Mouse (Mus musculus) limb, embryonic 12.5 days (tissue): Measurements from ENCODE around the gene Il10. TPM values are rescaled to one million over a fixed set of nuclear protein-coding genes. Genes with fewer than 3 reads are reported as not detected.

Experiments
- ATAC-seq: fragments of 200-750 bp; cut with Nextera tagmentation; 2 replicates; pipeline ENCODE4 v1.8.0; 2017; ENCODE audit warnings: low read depth, moderate TSS enrichment; ENCODE audit not compliant: insufficient number of reproducible peaks, insufficient read depth, low FRiP score, low TSS enrichment
- H3K27ac ChIP-seq: fragments of 300-500 bp; sonication (generic); 2 replicates; pipeline ENCODE4 v1.5.1; 2016; ENCODE audit warnings: mild to moderate bottlenecking, moderate library complexity
- H3K27me3 ChIP-seq: fragments of 300-500 bp; sonication (generic); 2 replicates; pipeline ENCODE4 v1.6.1; 2016; ENCODE audit warnings: mild to moderate bottlenecking, moderate library complexity
- H3K36me3 ChIP-seq: fragments of 300-500 bp; sonication (generic); 2 replicates; pipeline ENCODE4 v1.6.1; 2016; ENCODE audit warnings: mild to moderate bottlenecking, moderate library complexity
- H3K4me1 ChIP-seq: fragments of 300-500 bp; sonication (generic); replicated peaks from 2 replicates; pipeline ENCODE4 v1.6.1; 2016
- H3K4me2 ChIP-seq: fragments of 300-500 bp; sonication (generic); 2 replicates; pipeline ENCODE4 v1.6.1; 2016; ENCODE audit warnings: mild to moderate bottlenecking, moderate library complexity
- H3K4me3 ChIP-seq: fragments of 300-500 bp; sonication (generic); replicated peaks from 2 replicates; pipeline ENCODE4 v1.5.1; 2016; ENCODE audit warnings: mild to moderate bottlenecking
- H3K9ac ChIP-seq: fragments of 300-500 bp; sonication (generic); replicated peaks from 2 replicates; pipeline ENCODE4 v1.6.1; 2016; ENCODE audit warnings: mild to moderate bottlenecking, moderate library complexity
- H3K9me3 ChIP-seq: fragments of 300-500 bp; sonication (generic); 2 replicates; pipeline ENCODE4 v1.6.1; 2016; ENCODE audit warnings: mild to moderate bottlenecking, moderate library complexity
- WGBS: fragments of 180-500 bp; shearing (Covaris S2); methylation state at CpG from one replicate; pipeline ENCODE4 v1.1.7; 2016; 5-methylcytosine and 5-hydroxymethylcytosine counted together
- polyA plus RNA-seq: library from polyadenylated mRNA; unstranded; fragments of >200 nt; fragmentation: Nextera tagmentation; extraction: Ambion mirVana; gene quantifications from 2 replicates; pipeline ENCODE4 v1.2.1, GENCODE M21; 2016

The Il10 gene
- polyA plus RNA-seq, 1 experiment from 2014 or later = 0.15 TPM

GRCm38 (mm10) chr1:130999708-131000107, 19.9 kb upstream of the Il10 start:
- no peaks in the 10 kb centered on the region for H3K9me3 ChIP-seq
- no peaks in the 10 kb centered on the region for H3K36me3 ChIP-seq
- no peak overlapping the region for H3K9ac ChIP-seq
- H3K27ac ChIP-seq = no peak overlapping the region
- WGBS = 78% methylated on average over 4 of the region's 4 CpGs
- no peaks in the 10 kb centered on the region for H3K27me3 ChIP-seq
- H3K4me1 ChIP-seq = peaks cover 6% of the 10 kb centered on the region
- no peak overlapping the region for H3K4me3 ChIP-seq
- H3K4me2 ChIP-seq = no peak overlapping the region
- ATAC-seq = no peak

- Histone ChIP-seq H3K27me3 (no peaks in the 10 kb centered on the region), H3K4me3 (no peak overlapping the region), H3K36me3 (no peaks in the 10 kb centered on the region), H3K4me1 (peaks cover 6% of the 10 kb centered on the region), H3K9me3 (no peaks in the 10 kb centered on the region), H3K9ac (no peak overlapping the region), H3K4me2 (no peak overlapping the region), H3K27ac (no peak overlapping the region)
- ATAC-seq = no peak
- 89% methylated on average over 3 of the region's 3 CpGs for WGBS
Observed at GRCm38 (mm10) chr1:131000296-131000695, 19.3 kb upstream of the Il10 start.

- no peak overlapping the region for H3K27ac ChIP-seq
- no peaks in the 10 kb centered on the region for H3K36me3 ChIP-seq
- no peak overlapping the region for H3K4me3 ChIP-seq
- no peak overlapping the region for H3K4me2 ChIP-seq
- H3K4me1 ChIP-seq = peaks cover 6% of the 10 kb centered on the region
- 82% methylated on average over 2 of the region's 2 CpGs for WGBS
- H3K27me3 ChIP-seq = no peaks in the 10 kb centered on the region
- no peaks in the 10 kb centered on the region for H3K9me3 ChIP-seq
- H3K9ac ChIP-seq = no peak overlapping the region
- ATAC-seq = no peak
Observed at GRCm38 (mm10) chr1:131002561-131002960, 17.1 kb upstream of the Il10 start.

GRCm38 (mm10) chr1:131003037-131003922, 16.4 kb upstream of the Il10 start:
- no peak for ATAC-seq
- H3K9me3 ChIP-seq = no peaks in the 10 kb centered on the region
- H3K27me3 ChIP-seq = no peaks in the 10 kb centered on the region
- H3K36me3 ChIP-seq = no peaks in the 10 kb centered on the region
- H3K9ac ChIP-seq = no peak overlapping the region
- WGBS = 57% methylated on average over 17 of the region's 17 CpGs
- no peak overlapping the region for H3K27ac ChIP-seq
- H3K4me3 ChIP-seq = no peak overlapping the region
- peaks cover 6% of the 10 kb centered on the region for H3K4me1 ChIP-seq
- H3K4me2 ChIP-seq = no peak overlapping the region

- Histone ChIP-seq H3K9ac (no peak overlapping the region), H3K36me3 (no peaks in the 10 kb centered on the region), H3K9me3 (no peaks in the 10 kb centered on the region), H3K27ac (no peak overlapping the region), H3K27me3 (no peaks in the 10 kb centered on the region), H3K4me2 (no peak overlapping the region), H3K4me3 (no peak overlapping the region), H3K4me1 (peaks cover 6% of the 10 kb centered on the region)
- no peak for ATAC-seq
- 66% methylated on average over 1 of the region's 1 CpGs for WGBS
Observed at GRCm38 (mm10) chr1:131006069-131006468, 13.6 kb upstream of the Il10 start.

GRCm38 (mm10) chr1:131010201-131011153, 9.2 kb upstream of the Il10 start:
- Histone ChIP-seq H3K4me1 (no peaks in the 10 kb centered on the region), H3K4me2 (no peak overlapping the region), H3K36me3 (no peaks in the 10 kb centered on the region), H3K9ac (no peak overlapping the region), H3K4me3 (no peak overlapping the region), H3K27me3 (no peaks in the 10 kb centered on the region), H3K27ac (no peak overlapping the region), H3K9me3 (no peaks in the 10 kb centered on the region)
- ATAC-seq = no peak
- 79% methylated on average over 17 of the region's 17 CpGs for WGBS

- Histone ChIP-seq H3K4me1 (no peaks in the 10 kb centered on the region), H3K27ac (no peak overlapping the region), H3K27me3 (no peaks in the 10 kb centered on the region), H3K9ac (no peak overlapping the region), H3K4me2 (no peak overlapping the region), H3K4me3 (no peak overlapping the region), H3K36me3 (no peaks in the 10 kb centered on the region), H3K9me3 (no peaks in the 10 kb centered on the region)
- 79% methylated on average over 8 of the region's 8 CpGs for WGBS
- ATAC-seq = no peak
Observed at GRCm38 (mm10) chr1:131012494-131012893, 7.2 kb upstream of the Il10 start.

- 92% methylated on average over 5 of the region's 5 CpGs for WGBS
- no peak overlapping the region for H3K4me2 ChIP-seq
- H3K4me3 ChIP-seq = no peak overlapping the region
- H3K27me3 ChIP-seq = no peaks in the 10 kb centered on the region
- H3K9ac ChIP-seq = no peak overlapping the region
- H3K4me1 ChIP-seq = no peaks in the 10 kb centered on the region
- H3K9me3 ChIP-seq = no peaks in the 10 kb centered on the region
- no peak for ATAC-seq
- H3K36me3 ChIP-seq = no peaks in the 10 kb centered on the region
- no peak overlapping the region for H3K27ac ChIP-seq
Observed at GRCm38 (mm10) chr1:131013926-131014325, 5.7 kb upstream of the Il10 start.

- H3K4me2 ChIP-seq = no peak overlapping the region
- 0 out of 2 replicates have a peak, but pooled peaks cover 5% of the 10 kb centered on the region for H3K4me1 ChIP-seq
- H3K9ac ChIP-seq = no peak overlapping the region
- no peak for ATAC-seq
- 92% methylated on average over 6 of the region's 6 CpGs for WGBS
- H3K27ac ChIP-seq = no peak overlapping the region
- H3K9me3 ChIP-seq = no peaks in the 10 kb centered on the region
- H3K27me3 ChIP-seq = no peaks in the 10 kb centered on the region
- no peak overlapping the region for H3K4me3 ChIP-seq
- H3K36me3 ChIP-seq = no peaks in the 10 kb centered on the region
Observed at GRCm38 (mm10) chr1:131015281-131015680, 4.4 kb upstream of the Il10 start.

GRCm38 (mm10) chr1:131015879-131016278, 3.8 kb upstream of the Il10 start:
- no peak for ATAC-seq
- H3K9me3 ChIP-seq = no peaks in the 10 kb centered on the region
- WGBS = 90% methylated on average over 7 of the region's 7 CpGs
- 0 out of 2 replicates have a peak, but pooled peaks cover 8% of the 10 kb centered on the region for H3K4me1 ChIP-seq
- H3K27ac ChIP-seq = no peak overlapping the region
- no peak overlapping the region for H3K4me2 ChIP-seq
- H3K27me3 ChIP-seq = no peaks in the 10 kb centered on the region
- H3K36me3 ChIP-seq = no peaks in the 10 kb centered on the region
- H3K4me3 ChIP-seq = no peak overlapping the region
- no peak overlapping the region for H3K9ac ChIP-seq
